ENCODE assay signal across 8 mouse cellular contexts in the genomic region with DNA sequence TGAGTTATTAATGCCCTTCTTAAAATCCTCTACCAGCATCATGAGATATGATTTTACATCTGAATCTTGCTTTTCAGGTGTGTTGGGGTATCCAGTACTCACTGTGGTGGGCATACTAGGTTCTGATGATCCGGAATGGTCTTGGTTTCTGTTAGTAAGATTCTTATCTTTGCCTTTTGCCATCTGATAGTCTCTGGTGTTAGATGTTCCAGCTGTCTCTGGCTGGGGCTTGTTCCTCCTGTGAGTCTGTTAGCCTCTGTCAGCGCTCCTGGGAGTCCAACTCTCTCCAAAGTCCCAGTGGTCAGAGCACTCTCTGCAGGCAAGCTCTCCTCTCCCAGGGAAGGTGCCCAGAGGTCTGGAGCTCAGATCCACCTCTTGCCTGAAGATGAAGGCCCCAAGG.
DNase-seq lines count a peak whose midpoint lies in the region.
"Not testable (repeated sequence)": the region's sequence is repeated elsewhere in the genome, so short reads cannot be mapped to it uniquely, and the experiment has no call there.

No protein-coding gene starts in this region.

- DNase-seq in adrenal gland, postnatal 4 days (ENCODE audit: low spot score in 2 of 2): peak; percentile 10 to 45
- DNase-seq in gastrocnemius, adult 18-20 months (ENCODE audit: low spot score): peak; percentile 41
- DNase-seq in heart, adult 9 months (ENCODE audit: low spot score in 2 of 2): peak; percentile 44 to 47
- DNase-seq in kidney, postnatal 14 days: peak; percentile 18
- DNase-seq in left cerebral cortex, postnatal 36 days (ENCODE audit: low spot score in 2 of 2): peak; percentile 5 to 6
- DNase-seq in ovary, postnatal 10 days (ENCODE audit: low spot score): peak; percentile 35
- peak; percentile 29 for DNase-seq in testis, postnatal 14 days (ENCODE audit: low spot score)
- peak; percentile 35 for DNase-seq in urinary bladder, postnatal 25 days (ENCODE audit: low spot score)

- intact Hi-C loops in left cerebral cortex, postnatal 36 days (cut with DNase I): not testable (repeated sequence)

Comparison
In these comparisons a context has a peak if more than half of its experiments do, and no peak if none do; other contexts are left out.
1. Peak in every context shown above with its lines: DNase-seq.